Mouse (Mus musculus) spleen, postnatal 4 days (tissue): ENCODE measurements at regions not wholly inside any gene's neighbourhood (a gene's known extent, or its start where the extent isn't known, plus 50 kb on each side); places are given as distances from the start of the nearest gene placed in this dataset.

Experiments used
- DNase-seq, 2 experiments: peaks; one replicate each; pipeline ENCODE4 v3.0.0; 2022; ENCODE audit warnings: low spot score in 2 of 2

GRCm38 (mm10) chr10:45957686-45958085 is 380.1 kb downstream of the Hace1 start:
- DNase-seq, result no peak

- no peak for DNase-seq
Measured at GRCm38 (mm10) chr10:45972240-45972639, 394.6 kb downstream of the Hace1 start.

DNA sequence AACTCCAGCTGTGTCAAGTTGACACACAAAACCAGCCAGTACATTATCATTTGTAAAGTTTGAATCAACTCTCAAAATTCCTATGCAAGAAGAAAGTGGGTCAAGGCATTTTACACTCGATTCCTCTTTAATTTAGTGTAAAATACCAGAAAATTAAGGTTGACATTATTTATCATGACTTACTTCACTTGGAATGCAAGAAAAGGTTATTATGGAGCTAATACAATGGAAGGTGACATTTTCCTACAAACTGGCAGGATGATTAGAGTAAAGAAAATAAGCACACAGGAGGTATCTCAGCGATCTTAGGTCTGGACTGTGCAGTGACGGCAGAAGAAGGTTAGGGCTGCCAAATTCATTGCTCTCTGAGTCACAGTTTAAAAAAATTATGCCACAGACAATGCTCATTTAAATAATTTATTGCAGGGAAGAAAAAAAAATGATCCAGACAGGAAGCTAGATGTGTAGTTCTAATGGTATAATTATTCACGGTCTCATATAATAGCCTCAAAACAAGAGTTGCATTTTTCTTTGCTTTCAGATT is 405.2 kb downstream of the Hace1 start:
- DNase-seq, result no peak

GRCm38 (mm10) chr10:45983671-45984335 is 406.2 kb downstream of the Hace1 start:
- no peak for DNase-seq

DNA sequence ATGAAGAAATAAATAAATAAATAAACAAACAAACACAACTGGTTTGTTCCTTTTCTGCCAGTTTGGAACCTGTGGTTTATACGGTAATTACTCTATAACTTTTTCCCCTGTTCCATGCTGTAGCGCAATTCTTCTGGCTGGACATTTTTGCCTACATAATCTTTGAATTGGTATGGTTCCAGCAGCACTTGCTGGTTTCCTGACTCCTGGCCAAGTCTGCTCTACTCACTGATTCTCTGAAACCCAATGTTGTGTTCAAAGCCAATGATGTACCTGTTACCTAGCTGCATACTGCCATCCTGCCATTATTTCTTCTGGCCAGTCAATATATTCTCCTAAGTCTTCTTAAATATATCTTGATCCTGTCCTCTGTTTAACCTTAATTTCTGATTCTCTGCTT is 408.7 kb downstream of the Hace1 start:
- DNase-seq, result no peak

DNA sequence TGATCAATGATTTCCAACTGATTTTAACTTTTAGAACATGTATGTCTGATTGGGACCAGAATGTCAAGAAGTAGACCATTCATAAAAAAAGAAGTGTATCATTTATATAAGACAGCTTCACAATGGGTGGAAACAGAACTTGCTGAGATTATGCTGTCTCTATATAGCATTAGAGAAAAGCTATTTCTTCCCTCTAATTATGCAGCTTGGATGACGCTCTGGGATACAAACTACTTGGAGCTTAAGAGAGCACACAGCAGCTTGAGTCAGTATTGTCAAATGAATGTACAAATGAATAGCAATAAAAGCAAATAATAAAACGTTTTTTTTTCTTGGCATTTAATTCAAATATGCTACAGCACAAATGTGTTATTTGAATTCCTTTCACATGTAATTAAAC is 428.7 kb downstream of the Hace1 start:
- no peak for DNase-seq

DNA sequence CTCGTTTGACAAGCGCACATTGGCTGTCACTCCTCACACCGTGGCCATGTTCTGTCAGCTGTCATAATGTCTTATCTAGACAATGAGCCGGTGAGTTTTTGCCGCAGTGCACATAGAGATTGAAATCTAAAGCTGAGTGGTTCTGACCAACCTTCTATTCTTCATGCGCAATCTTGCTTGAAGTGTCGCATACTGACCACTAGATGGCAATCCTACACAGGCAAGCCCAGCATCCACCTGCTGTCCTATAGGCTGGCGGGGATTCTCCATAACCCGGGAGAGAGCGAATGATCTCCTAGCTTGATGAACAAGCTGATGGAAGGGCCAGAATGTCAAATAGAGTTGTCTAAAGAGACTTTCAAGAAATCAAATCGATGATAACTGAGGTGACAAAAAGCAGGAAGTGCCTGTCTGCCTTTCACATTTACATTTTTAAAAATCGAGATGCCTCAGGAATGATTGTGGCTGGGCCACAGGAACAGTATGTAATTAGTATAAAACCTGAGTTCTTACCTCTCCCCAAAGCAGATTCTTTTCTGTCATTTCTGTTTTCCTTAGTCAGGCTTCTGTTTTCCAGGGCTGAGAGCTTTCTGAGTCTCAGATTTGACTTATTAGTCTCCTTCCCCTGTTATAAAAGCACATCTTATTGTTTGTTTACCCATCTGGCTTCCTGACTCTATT is 434.4 kb downstream of the Hace1 start:
- DNase-seq, result no peak

GRCm38 (mm10) chr10:46012599-46012998 is 435.0 kb downstream of the Hace1 start:
- DNase-seq, result no peak

DNA sequence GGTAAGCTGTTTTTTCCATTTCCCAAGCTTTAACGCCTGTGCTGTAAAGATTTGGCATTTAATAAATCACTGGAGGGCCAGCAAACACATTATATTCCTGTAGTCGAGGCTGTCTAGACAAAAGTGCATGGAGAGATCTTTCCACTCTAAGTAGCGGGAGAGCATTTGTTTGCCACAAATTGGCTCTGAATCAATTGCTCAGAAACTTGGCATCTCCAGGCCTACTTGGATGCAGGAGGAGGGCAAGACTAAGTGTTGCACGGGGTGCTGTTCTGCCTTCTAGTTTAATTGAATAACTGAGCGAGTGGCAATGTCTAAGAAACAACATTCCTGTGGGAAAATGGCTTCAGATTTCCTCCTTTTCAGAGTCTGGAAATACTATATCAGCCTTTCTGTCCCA is 438.7 kb downstream of the Hace1 start:
- DNase-seq, result no peak

DNA sequence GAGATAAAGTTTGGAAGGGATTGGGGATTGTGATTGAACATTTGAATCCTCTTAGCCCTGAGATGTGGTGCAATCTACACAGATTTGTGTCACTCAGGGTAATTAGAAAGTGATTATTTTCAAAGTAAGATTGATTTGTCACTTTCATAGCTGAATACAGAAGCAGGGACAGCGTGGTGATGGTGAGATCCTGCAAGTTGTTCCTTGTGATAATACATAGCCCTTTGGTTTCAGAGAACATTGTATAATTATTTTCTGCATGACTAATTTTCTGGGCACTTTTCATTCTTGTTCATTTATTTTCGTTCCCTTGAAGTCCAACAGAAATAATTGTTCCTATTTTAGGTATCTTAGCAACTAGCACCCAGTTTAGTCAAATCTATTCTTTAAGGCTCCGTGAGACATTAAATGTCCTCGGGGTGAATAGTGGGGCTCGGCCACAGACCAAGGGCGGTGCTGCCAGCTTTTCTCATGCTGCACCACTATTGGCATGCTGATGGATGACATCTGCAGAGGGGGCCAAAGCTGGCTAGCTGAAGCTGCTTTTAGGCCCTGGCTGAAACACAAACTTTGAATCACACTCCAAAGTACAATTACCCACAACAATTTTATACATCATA is 468.0 kb downstream of the Hace1 start:
- DNase-seq, result no peak

GRCm38 (mm10) chr10:46046094-46046749 is 468.6 kb downstream of the Hace1 start:
- no peak for DNase-seq

DNA sequence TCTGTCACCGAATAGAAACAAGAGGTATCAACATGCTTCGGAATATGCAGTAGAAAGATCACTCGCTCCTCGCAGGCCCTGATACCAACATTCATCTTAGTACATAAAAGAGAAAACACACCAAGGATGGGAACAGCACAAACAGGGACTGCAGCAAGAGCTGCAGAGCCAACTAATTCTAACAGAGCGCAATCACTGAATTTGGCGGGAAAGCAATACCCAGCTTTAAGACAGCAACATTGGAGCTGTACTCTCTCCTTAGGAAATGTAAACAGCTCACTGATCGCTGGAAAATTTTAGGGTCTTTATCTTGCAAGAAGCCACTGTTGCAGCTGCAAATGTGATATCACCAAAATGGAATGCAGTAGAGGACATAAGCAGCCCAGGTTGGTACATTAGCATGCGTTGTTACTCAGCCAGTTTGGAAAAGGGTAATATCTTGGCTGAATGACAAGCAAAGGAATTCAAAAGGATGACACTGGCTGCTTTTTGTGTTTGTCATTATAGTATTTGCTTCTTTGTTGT is 469.3 kb downstream of the Hace1 start:
- no peak for DNase-seq

- no peak for DNase-seq
Measured at GRCm38 (mm10) chr10:46047591-46047990, 470.0 kb downstream of the Hace1 start.

DNA sequence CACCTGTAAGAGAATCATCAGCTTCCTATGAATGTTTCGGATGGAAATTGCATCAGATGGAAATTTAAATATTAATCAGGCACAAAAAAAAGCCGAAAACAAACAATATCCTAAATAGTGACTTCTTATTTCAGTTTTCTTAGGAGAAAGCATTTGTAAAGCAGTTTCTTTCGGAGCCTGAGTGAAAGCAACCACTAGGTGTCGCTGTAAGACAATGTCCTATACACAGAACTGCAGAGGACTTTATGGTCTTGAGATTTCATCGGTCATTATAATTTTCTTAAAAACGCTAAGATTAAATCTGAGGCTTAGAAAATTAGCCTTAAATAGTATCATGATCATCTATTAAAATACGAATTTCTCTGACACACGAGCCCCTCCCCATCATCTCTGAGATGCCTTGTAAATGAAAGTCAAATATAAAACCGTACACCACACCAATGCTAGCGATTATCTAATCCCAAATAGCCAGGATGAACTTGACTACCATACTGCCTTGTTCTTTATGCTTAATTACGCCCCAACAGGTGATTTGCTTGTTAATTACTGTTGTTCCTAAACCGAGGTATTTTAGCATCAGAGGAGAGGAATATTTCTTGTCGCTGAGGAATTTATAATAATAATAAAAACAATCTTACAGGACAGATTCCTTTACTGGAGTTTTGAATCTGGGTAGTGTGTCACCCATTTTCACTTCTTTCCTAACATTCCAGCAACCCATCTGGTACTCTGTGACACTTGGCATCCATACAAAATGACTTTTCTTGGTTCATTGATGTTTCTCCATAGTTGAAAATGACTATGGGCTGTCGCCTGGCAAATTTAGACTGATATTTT is 480.0 kb downstream of the Hace1 start:
- DNase-seq, result no peak

GRCm38 (mm10) chr10:46058199-46058472 is 480.5 kb downstream of the Hace1 start:
- no peak for DNase-seq

- DNase-seq, result no peak
Measured at GRCm38 (mm10) chr10:46059285-46059684, 481.7 kb downstream of the Hace1 start.

- no peak for DNase-seq
Measured at GRCm38 (mm10) chr10:46063831-46064230, 486.2 kb downstream of the Hace1 start.

- DNase-seq, result no peak
Measured at GRCm38 (mm10) chr10:46070766-46071165, 493.1 kb downstream of the Hace1 start.

DNA sequence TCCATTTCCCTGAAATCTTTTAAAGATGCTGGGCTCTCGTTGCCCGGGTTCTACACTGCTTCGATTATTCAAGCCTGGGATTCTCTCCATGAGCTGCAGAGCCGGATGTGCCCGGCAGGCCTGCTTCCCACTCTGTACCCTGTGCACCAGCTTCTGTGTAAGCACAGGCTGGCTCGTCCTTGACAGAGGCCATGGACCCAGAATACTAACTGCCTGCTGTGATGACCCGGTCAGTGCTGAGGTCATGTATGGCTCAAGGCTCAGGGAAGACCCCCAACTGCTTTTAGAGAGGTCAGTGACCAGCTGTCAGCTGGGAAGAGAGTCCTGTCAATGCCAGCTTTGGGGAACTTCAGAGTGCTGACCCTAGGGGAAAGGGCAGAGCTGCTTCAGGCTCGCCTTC is 493.6 kb downstream of the Hace1 start:
- no peak for DNase-seq

DNA sequence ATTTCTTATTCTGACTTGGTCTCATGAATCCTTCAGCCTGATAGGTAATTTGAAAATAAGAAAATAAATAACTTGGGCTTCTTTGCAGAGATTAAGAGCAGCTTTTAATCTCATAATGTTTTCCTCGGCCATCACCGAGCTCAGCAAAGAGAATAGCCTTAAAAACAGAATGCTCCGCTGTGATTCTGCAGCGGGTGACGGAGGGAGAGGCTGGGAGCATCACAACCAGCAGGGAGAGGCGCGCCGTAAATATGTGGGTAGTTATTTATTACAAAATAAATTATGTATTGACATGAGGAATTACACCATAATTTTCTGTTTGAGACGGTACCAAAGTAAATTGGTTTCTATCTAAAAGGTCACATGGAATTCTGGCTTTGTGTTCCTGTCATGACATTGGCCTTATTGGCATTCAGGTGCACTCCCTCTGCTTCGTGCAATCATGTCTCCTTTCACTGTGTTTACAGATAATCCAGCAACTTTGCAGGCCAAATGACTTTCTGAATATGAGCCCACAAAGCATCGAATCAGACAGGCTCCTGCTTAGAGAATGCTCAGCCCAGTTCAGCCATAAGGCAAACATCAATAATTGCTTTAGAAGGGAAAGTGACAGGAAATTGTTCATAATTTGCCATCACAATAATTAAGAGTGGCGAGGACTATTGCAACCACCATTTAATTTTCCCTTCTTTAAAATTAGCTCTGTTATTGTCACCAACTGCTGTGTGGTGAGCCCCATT is 494.4 kb downstream of the Hace1 start:
- DNase-seq, result no peak
